Mouse (Mus musculus) common myeloid progenitor, adult 5-6 weeks (primary cell): ENCODE data around the gene Sh2d6. TPM values are rescaled to one million over a fixed set of nuclear protein-coding genes. Genes with fewer than 3 reads are reported as not detected.

Experiments
- ATAC-seq: replicated peaks from 2 replicates; pipeline ENCODE4 v1.8.0; 2016; ENCODE audit warnings: low read depth, mild to moderate bottlenecking, moderate TSS enrichment, inconsistent platforms; ENCODE audit not compliant: poor library complexity, severe bottlenecking
- total RNA-seq: library from RNA; stranded (forward); fragments of 200-1000, 187-1606 nt; gene quantifications from 2 replicates; pipeline ENCODE4 v1.2.3, GENCODE M21; 2017

Gene Sh2d6
- not detected in 2 replicates for total RNA-seq

GRCm38 (mm10) chr6:72521607-72522006 lies at the start of gene Sh2d6:
Sh2d6 (minus strand) TSS chr6:72521707.
- ATAC-seq = no peak

GRCm38 (mm10) chr6:72570644-72571397 lies 49.3 kb upstream of the Sh2d6 start:
- ATAC-seq = no peak

- no peak for ATAC-seq
Observed at GRCm38 (mm10) chr6:72568736-72569135, 47.2 kb upstream of the Sh2d6 start.

DNA sequence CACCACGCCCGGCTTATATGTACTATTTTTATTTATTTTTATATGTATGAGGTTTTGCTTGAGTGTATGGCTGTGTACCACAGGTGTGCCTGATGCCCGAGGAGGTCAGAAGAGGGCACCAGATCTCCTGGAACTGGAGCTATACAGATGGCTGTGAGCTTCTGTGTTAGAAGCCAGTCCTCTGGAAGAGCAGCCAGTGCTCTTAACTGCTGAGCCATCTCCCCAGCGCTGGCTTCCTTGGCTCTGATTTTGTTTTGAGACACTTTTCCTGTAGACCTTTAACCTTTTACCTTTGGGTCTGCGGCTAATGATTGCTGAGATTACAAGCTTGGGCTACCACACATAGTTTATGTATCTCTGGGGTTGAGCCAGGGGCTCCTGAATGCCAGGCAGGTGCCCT lies 46.0 kb upstream of the Sh2d6 start:
- no peak for ATAC-seq

DNA sequence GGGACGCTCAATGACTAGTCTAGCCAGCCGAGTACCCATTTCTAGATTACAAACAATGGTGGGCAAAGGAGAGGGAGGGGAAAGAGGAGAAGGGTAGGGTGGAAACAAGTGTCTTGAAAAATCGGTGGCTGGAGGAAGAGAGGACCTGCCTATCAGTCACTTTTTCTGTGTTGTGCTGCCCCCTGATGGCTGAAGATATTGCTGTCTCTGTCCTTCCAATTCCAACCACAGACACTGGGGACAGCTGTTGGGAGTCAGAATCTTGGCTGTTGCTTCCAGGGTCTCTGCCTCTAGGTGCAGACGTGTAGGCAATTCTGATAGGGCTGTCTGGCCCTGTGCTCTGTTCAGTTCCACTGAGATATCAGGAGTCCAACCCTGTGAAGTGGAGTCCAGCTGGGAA lies 44.5 kb upstream of the Sh2d6 start:
- ATAC-seq = peak; percentile 98

- no peak for ATAC-seq
Observed at GRCm38 (mm10) chr6:72565506-72565905, 44.0 kb upstream of the Sh2d6 start.

DNA sequence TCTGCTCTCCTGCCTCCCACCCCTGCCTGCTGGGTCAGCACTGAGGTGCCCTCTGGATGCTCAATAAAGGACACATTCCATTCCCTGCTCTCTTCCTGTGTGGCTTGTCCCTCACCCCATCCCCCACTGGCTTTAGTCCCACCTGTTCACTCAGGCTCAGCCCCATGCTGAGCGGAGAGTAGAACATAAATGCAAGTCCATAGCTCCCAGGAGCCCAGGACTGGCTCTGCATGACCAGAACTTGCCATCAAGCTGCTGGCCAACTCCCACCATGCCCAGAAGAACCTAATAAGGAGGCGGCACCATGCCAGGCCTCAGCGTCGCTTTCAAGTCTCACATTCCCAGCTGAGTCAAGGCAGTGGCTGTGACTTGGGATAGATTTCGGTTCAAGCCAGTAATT lies 41.4 kb upstream of the Sh2d6 start:
- no peak for ATAC-seq

- ATAC-seq = no peak
Observed at GRCm38 (mm10) chr6:72562486-72562885, 41.0 kb upstream of the Sh2d6 start.

GRCm38 (mm10) chr6:72560801-72561200 lies 39.3 kb upstream of the Sh2d6 start:
- ATAC-seq = no peak

DNA sequence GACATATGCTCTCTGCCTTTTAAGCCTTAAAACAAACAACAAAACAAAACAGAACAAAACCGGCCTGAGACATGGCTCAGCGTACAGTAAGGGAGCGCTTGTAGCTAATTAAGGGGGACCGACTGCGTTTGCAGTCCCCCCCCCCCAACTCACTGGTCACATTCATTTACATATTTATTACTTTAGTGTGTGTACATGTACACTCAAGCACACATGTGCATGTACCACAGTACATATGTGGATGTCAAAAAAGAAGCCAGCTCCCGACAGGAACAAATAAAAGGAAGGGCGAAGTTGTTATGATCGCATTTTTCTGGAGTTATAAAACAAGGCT lies 31.5 kb upstream of the Sh2d6 start:
- peak; percentile 2; the same call in 1 of the 2 replicates for ATAC-seq

GRCm38 (mm10) chr6:72552171-72553078 lies 30.9 kb upstream of the Sh2d6 start:
- peak; percentile 78 for ATAC-seq

DNA sequence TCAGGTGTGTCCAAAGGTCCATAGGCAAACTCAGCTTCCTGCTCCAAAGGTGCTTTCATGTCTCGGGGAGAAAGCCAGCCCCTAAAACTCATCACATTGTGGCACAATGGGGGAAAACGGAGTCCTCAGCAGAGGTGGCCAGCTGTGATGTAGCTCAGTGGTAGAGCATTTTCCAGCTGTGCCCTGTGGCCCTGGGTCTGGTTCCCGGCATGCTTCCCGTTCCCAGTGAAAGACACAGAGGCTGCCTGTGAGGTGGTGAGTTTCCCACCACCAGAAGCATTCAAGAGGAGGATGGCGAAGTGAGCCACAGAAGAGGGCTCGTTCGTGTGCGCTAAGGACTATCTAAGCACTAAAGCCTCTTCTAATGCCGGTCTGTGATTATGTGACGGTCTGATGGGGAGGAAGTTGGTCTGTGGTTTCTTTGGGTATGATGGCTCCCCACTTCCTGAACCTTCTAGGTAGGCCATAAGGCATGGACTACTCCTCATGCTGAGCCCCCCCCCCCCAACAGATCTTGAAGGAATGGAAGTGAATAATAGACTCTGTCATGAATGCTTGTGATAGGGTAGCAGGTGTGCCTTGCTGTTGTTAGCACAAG lies 29.1 kb upstream of the Sh2d6 start:
- peak; percentile 45 for ATAC-seq

DNA sequence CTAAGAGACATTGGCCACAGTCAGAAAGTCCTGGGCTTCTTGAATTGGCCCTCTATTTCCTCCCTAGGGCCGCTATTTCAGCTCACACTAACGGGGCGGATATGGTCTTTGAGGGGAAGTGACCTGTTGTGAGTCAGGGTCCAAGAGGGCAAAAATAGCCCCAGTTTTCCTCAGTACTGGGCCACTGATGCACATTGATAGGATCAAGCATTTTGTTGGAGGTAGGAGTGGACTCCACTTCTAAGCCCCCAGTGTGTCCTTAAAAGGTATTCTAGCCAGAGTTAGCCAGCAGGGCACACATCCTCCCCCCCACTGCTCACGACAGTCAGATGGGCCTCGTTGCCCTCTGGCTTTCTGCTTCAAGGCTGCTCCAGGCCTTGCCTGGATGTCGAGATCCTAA lies 28.5 kb upstream of the Sh2d6 start:
- ATAC-seq = no peak

DNA sequence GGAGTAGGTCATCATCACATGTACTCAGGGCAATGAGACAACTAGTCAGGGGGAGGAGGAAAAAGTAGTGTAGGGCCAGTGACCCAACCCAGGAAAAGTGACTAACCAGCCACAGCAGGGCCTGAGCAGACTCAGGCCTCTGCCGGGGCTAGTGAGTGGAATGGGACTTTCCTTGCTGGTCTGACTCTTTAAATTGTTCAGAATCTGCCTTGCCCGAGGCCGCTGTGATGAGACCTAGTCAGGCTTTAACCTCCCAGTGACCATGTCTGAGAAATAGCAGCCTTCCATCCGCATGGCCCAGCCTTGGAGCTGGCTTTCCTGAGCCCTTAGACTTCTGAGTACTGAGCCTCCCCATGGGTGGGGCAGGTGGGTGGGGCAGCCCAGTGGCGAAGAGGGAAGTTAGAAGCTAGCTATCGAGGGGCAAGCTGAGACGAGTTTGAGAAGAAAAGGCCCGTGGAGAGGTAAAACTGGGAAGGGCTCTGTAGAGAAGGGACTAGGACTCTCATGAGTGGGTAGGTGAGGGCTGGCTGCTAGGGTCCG lies 27.6 kb upstream of the Sh2d6 start:
- 0 out of 2 replicates have a peak, but pooled peaks have one; percentile 26 for ATAC-seq

DNA sequence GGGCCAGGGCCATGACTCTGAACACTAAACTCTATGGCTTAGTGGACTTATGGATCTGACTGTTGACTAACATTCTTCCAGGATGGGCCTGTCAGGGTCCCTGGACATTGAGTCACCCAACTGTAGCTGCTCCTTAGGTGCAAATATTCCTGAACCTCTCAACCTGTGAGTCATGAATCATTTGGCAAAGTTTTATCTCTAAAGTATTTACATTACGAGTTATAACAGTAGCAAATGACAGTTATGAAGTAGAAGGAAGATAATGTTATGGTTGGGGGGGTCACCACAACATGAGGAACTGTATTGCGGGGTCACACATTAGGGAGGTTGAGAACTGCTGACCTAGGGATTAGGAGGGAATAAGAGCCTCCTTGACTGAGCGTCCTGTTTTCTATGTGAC lies 26.4 kb upstream of the Sh2d6 start:
- ATAC-seq = no peak

GRCm38 (mm10) chr6:72547121-72547520 lies 25.6 kb upstream of the Sh2d6 start:
- ATAC-seq = no peak

DNA sequence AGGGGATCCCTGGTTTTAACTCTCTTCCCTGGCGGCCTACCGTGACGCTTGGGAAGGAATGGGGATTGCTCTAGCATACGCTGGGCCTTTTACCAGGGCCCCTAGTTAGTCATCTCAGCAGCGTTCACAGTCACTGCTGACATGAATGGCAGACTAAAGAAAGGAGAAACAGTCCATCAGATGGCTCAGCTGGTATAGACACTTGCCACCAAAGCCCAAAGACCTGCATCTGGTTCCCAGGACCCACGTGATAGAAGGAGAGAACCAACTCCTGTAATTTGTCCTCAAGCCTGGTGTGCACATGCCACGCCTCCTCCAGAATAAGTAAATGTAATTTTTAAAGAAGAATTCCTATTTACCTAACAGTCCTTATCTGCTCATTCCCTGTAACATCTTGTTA lies 23.9 kb upstream of the Sh2d6 start:
- ATAC-seq = no peak

DNA sequence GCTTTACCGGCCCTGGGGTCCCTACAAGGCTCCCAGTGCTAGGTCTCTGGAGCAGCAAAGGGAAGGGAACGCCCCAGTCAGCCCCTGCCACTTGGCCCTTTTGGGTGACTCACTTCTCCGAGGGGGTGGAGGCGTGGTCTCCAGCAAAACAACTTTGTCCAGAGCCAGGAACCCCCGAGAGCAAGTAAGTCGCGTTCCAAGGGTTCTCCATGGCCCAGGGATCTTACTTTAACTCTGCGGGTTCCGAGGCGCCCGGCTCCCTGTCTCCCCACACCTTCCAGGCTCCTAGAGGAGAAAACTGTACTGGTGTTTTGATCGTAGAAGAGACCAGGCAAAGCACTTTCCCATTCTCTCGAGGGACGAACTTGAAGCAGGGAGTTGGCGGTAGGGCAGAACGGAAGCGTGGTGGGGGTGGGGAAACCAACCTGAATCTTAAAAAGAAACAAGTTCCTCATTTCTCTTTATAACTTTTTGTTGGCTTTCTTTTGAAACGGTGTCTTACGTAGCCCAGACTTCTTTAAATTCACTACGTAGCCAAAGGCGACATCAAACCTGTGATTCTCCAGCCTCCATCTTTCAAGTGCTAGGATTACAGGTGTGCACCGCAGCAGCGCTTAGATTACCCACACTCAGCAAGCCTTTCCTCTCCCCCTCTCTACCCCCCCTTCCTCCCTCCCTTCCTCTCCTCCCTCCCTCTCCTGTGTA lies 22.9 kb upstream of the Sh2d6 start, which contains the start of gene Capg:
Gene Capg, plus strand, starts transcription at position 109 of the 705 bp plus-strand sequence.
- peak; percentile 84 for ATAC-seq

DNA sequence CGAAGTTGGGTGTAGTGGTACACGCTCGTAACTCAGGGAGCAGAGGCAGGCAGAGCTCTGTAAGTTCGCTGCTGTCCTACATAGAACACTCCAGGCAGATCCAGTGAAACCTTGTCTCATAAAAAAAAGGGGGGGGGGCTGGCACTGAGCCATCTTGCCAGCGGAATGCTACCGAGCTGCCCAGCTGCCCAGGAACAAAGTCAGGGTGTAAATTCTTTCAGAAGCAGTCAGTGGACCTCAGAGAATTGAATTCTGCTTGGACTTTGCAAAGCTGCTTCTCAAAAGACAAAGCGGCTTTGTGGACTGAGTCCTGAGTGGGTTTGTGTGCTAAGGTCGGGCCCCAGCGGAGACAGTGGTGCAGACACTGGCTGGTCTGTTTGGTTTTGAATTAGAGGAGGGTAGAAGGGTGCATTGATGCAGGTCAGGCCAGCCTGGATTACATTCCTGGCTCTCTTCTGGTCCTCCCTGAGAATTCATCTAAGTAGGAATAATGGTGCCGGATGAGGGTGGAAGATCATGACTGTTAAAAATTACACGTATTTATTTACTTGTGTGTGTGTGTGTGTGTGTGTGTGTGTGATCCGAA lies 21.9 kb upstream of the Sh2d6 start:
- ATAC-seq = no peak
